Mouse (Mus musculus) olfactory bulb, adult 2 months (tissue): Measurements from ENCODE around the gene Clmp.

Source experiments
- CTCF ChIP-seq: fragments of 200-500 bp; IDR thresholded peaks from 2 replicates; pipeline ENCODE4 v1.5.1; 2012; ENCODE audit warnings: low read depth, mild to moderate bottlenecking, low read length, moderate library complexity; ENCODE audit not compliant: insufficient read depth
- POLR2A ChIP-seq: fragments of 200-500 bp; IDR thresholded peaks from 2 replicates; pipeline ENCODE4 v1.6.1; 2012; ENCODE audit warnings: mild to moderate bottlenecking, low read depth, low read length, moderate library complexity; ENCODE audit not compliant: insufficient read depth

DNA sequence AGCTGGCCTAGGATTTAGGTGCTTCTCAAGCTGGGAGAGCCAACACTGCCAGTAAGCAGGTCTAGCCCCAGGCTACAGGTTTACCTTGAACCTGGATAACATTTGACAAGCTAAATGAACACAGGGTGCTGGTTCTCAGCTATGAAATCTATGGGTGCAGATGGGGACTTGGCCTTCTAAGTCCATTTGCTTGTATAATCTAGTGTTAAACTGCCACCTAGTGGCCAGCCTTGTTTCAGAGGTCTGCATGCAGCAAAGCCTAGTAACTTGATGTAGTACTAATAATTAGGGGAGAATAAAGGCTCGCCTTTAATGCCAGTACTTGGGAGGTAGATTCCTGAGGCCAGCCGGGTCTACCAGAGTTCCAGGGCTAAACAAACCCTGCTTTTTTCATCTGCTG lies 119.5 kb downstream of the Clmp start:
- TF ChIP-seq POLR2A: no peak
- TF ChIP-seq CTCF: no peak
